Mouse (Mus musculus) heart, adult 8-10 months (tissue): ENCODE results near the gene Gm10401. TPM values are rescaled to one million over a fixed set of nuclear protein-coding genes. Genes with fewer than 3 reads are reported as not detected.
"Not testable (repeated sequence)": the region's sequence is repeated elsewhere in the genome, so short reads cannot be mapped to it uniquely, and the experiment has no call there.

Experiments
- DNase-seq: peaks from one replicate; pipeline ENCODE4 v3.0.0; 2022; ENCODE audit warnings: low spot score
- total RNA-seq, 4 experiments: library from RNA; stranded (reverse); gene quantifications; 2 replicates each; pipeline ENCODE4 v1.2.4; 2022

Gm10401 gene
- total RNA-seq, 4 experiments from 2014 or later, result not detected

DNA sequence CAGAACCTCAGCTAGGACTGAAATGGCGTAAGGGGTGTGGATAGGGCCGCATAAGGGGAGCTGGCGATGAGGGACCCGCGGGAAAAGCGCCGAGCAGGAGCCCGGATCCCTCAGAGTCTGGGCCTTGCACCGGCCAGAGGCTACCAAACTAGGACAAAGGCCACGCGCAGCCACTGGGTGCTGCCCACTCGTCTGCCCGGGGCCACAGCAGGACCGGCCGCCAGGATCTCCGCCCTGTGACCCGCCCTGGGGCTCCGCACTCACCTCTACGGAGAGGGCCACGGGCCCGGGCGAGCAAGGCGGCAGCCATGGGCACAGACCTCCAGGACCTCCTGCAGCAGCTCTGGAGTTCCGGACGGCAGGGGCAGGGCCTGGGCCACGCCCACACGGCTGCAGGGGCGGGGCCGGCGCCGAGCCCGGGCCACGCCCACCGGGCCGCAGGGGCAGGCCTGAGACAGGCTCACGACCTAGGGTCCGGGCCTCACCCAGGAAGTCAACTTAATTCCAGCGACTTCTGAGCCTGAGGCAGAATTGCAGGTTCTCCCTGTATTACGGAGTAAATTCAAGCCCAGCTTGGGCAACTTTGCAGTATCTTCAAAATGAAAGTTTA is 21.0 kb upstream of the Gm10401 start, which contains the start of gene Acads:
Gene Acads (minus strand): TSS at position 386 of the 610 bp plus-strand sequence.
- peak; percentile 83 for DNase-seq

DNA sequence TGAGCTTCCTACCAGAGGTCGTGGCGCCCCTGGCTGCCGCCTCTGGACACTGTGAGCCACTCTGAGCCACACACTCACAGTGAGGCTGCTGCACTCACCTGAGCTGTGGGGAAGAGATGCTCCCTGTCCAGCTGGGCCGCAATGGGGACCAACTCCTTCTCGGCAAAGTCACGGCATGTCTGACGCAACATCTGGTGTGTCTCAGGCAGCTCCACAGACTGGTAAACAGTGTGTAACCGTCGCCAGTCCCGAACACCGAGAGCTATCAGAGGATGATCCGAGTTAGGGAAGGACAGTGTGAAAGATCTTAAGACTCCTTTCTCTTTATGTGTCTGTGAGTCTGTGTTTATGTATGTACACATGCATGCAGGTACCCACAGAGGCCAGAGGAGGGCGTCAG is 19.4 kb upstream of the Gm10401 start:
- DNase-seq, result no peak

DNA sequence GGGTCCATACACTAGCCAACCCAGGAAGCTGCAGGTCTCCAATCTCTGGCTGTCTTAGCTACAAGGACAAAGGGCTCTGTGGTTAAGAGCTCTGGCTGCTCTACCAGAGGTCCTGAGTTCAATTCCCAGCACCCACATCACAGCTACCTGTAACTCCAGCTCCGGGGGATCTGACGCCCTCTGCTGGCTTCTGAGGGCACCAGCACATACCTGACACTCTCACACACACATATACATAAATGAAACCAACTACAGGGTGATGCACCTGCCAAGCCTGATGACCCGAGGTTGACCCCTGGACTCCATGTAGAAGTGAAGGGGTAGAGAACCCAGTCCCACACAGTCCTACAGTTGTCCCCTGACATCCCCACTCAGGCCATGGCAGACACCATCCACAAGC is 18.3 kb upstream of the Gm10401 start:
- DNase-seq, result no peak

DNA sequence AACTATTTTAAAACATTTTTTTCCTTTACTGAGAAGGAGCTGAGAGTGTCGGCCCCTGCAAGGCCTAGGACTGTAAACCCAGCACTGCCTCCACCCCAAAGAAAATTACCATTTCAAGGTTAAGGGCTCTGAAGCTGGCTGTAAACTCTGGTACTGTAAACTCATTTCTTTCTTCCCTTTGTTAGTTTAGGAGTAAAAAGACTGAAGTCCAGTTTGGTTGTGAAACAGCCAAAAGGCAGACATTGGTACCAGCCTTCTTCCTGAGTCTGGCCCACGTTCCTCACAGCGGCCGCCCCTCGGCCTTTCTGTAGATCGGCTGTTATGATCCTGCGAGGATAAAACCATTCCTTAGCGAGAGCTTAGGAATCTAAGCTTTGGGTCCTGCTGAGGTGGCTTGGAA is 16.4 kb upstream of the Gm10401 start:
- DNase-seq, result no peak

DNA sequence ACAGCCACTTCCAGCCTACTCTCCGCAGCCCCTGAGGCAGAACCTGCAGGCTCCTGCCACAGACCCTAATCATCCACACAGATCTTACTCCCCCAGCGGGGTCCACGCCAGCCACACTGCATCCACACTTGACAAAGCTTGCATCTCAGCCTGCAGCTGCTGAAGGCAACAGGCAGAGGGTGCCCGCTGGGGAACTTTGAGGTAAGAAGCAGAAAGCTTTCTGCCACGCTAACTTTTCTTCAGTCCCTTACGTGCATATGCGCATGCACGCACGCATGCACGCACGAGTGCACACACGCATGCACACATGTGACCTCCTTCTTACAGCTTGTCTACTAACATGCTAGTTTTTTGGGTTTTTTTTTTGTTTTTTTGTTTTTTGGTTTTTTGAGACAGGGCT is 15.1 kb upstream of the Gm10401 start:
- no peak for DNase-seq

DNA sequence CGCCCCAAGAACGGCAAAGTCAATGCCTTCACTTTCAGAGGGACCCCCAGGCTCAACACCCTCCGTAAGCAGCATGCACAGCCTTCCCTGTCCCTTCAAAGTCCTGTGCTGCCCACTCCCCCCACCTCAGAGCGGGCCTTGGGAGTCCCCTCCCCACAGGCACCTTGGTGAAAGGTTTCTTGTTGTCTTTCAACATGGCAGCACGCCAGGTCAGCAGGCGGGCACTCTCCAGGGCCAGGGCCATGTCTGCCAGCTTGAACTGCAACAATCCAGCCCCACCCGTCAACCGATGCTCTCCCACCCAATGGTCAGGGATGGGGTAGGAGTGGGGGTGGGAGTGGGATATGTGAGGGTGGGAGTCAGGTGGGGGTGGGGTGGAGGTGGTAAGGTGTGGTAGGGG is 13.1 kb upstream of the Gm10401 start:
- DNase-seq, result no peak

DNA sequence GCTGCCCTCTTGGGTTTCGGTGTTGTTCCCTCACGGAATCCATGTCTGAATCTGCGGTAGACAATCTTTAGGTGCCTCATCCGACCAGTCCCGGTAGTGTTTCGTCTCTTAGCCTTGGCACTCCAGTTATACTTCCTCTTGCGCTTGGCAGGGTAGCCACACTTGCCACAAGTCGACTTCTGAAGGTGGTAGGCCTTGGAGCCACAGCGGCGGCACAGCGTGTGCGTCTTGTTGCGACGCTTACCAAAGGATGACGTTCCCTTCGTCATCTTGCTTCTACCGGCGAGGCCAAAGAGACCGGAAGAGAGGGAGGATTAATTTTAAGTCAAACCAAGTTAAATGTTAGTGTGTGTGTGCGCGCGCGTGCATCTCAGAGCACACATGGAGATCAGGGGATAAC is 5.2 kb upstream of the Gm10401 start:
- DNase-seq, result not testable (repeated sequence)

DNA sequence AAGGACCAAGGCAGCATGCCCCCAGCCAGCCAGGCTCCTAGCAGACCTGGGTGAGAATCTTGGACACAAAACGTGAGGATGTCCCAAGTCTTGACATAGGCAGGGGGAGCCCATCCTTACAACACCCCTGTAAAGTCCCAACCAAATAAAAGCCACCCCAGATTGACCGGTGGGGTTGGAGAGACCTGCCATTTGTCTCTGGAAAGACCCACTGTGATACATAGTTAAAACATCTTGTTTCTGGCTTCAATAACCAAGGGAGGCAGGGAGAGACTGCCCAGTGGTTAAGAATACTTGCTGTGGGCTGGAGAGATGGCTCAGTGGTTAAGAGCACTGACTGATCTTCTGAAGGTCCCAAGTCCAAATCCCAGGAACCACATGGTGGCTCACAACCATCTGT is 4.1 kb upstream of the Gm10401 start:
- DNase-seq, result no peak

DNA sequence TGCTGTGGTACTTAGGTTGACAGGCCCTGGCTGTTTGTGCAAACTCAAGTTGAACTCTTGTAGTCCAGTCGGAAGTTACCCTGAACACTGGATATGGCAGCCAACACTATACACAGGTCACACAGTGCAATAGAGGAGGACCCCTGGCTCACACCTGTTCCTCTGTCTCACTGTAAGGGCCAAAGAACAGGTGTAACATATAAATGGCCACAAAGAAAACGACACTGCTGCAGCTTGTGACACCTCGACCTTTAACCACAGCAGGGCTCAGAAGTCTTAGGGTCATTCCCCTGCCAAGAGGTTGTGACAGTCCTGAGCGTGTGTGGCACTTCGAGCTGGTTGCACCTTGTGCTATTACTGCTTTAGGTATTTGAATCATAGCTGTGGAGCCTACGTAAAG is 2.4 kb upstream of the Gm10401 start:
- no peak for DNase-seq

DNA sequence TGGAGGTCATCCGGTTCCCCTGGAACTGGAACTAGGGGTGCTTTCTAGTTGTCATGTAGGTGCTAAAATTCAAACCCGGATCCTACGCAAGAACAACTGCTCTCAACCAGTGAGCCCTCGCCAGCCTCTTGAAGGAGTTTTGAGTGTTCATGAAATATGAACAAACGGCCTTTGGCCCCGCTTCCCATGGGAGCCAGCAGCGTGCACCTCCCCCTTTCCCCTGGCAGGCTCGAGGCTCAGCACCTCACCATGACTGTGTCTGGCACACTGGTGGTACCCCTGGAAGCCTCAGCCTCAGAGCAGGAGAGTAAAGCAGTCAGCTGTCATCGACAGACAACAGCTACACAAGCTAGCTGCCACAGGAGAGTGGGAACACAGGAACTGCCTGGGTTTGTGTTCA is 1.9 kb upstream of the Gm10401 start:
- DNase-seq, result no peak

DNA sequence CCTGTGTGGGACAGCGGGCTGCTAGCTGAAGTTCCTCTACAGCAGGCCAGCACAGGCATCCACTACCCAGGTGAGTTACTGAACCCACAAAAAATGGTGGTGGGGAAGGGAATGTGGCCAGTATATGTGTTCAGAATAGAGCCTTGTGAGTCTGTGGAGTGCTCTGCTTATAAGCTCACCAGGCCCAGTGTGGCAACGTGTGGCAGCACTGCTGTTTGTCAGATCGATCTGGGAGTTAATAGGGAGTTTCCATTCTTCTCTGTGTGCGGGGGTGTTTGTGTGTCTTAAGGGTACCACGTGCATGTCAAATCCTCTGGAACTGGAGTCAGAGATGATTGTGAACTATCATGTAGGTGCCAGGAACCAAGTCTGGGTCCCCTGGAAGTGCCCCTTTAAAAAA is 1.4 kb upstream of the Gm10401 start:
- no peak for DNase-seq

DNA sequence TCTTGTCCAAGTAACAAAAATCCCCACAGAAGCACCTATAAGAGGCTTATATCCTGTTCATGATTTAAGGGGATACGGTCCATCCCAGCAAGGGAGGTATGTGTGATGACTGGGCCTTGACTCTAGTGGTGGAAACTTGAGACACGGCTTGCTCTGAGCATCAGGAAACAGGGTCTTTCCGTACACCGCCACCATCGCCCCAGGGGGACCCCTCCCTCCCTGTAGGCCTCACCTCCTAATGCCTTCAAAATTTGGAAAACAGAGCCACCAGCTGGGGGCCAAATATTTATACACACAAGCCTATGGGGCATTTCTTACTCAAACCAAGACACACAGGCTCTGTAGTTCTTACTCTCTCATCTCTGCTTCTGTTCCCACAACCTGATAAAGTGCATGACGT is 6.3 kb downstream of the Gm10401 start:
- DNase-seq, result no peak

DNA sequence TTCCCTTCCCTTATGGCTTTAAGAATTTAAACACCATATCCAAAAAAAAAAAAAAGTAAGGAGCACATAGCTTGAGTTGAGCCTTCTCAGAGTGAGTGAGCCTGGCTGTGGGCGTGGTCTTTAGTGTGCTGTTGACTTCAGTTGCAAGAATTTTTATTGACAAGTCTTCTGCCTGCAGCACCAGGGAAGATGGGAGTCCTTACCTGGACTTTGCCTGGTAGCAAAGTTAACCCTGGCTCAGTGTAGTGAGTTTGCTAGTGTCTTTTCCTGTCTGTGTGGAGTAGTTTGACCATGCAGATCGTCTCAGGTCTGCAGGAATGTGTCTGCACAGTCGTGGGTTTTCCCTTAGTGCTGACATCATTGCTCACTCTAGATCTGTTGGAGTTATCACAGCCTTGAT is 7.1 kb downstream of the Gm10401 start:
- DNase-seq, result no peak

DNA sequence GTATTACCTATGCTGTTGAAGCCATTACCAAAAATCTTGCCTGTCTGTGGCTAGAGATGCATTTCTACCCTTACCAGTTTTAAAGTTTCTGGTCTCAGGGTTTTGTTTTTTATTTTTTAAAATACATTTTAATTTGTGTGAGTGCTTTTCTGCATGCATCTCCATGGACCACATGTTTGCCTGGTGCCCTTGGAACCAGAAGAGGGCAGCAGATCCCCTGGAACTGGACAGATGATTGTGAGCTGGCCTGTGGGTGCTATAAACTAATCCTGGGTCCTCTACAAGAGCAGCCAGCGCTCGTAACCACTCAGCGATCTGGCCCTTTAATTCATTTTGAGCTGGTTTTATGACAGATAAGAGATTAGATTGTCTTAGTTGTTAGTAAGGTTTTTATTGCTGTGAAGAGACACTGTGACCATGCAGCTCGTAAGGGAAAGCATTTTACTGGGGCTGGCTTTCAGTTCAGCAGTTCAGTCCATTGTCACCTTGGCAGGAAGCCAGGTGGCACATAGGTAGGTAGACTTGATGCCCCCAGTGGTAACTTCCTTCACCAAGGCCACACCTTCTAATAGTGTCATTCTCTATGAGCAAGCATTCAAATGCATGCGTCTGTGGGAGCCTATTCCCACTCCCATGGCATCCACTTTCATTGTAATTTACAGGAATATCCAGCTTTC is 8.4 kb downstream of the Gm10401 start:
- DNase-seq, result no peak

DNA sequence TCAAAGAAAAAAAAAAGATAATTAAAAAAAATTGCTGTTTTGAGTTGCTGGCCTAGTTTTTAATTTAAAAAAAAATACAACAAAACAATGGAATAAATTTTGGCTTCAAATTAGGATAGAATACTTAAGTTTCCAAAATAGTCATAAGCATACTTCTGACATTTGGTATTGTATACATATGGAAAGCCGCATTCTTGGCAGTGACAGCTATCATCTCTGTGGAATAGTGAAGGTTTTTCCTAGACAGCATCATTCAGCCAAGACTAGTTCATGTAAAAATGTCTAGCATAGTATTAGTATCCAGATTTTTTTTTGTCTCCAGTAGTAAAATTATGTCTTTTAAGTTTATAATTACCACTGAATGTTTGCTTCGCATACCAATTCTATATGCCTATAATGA is 12.4 kb downstream of the Gm10401 start:
- DNase-seq, result no peak

DNA sequence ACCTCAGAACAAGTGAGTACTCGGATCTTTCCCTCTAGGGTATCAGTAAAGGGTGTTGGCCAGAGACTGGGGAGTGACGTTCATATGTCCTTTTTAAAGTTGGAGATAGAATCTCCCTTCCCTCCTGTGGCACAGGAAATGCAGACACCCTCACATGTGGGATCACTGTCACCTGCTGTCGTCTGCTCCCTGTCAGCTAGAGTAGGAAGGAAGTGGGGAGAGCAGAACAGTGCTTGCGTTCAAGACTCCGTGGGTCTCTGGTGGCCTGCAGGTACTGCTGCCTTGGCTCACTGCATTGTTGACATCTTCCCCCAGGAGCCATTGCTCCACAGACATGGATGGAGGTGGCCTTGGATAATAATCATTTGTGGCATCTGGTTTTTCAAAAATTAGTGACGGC is 14.6 kb downstream of the Gm10401 start:
- DNase-seq, result no peak

DNA sequence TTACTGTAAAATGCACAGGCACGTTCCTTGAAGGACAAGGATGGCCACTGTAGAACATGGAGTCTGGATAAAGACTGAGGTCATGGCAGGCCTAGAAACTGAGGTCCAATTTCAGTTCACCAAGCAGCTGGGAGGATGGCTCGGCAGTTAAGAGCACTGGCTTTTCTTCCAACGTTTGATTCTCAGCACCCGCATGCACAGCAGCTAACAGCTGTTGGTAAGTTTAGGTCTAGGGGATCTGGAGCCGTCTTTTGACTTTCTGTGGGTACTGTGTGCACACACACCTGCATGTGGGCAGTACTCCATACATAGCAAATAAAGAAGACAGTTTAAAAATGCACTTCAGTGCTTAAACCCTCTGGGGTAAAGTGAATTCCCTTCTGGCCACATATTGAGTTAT is 16.5 kb downstream of the Gm10401 start:
- DNase-seq, result no peak

DNA sequence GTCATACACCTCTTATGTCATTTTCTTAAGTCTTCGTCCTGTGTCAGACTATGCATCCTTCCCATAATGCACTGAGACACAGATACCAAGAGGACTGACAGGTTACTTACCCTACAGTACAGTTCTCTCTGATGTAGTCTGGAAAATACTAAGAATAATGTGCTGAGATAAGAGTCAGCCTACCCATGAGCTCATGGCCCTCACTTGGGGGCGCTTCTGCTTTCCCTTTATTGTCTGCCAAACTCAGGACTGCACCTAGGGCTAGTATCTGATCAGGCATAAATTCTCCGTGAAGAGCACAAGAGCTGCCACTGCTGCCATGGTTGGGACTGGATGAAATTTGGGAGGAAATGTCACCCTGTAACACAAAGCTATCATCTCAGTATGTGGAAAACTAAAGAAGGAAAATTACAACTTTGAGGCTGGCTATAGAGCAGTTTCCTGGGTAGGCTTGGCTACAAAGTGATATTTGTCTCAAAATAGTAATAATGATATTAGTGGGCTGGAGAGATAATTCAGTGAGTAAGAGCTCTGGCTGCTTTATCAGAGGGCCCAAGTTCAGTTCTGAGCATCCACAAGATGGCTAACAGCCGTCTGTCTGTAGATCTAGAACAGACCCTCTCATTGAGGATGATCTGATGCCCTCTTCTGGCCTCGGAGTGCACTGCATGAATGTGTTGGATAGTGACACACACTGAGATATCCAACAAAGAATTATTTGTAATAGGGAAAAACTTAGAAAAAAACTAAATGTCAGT is 21.8 kb downstream of the Gm10401 start:
- peak; percentile 65 for DNase-seq

DNA sequence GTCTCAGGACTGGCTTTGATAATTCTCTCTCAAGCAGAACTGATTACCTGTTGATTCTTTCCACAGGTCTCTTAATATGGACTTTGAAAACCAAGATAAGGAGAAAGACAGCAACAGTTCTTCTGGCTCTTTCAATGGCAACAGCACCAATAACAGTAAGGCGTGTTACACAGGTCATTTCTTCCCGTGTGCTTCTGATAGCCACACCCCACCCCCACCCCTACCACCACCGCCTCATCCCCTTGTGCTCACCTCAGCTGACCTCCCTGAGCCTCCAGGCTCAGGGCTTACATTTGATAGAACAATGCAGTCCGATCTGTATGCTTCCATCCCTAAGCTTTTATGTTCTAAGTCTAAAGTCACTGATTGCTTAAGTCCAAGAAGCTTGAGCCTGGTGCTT is 23.3 kb downstream of the Gm10401 start:
- no peak for DNase-seq

DNA sequence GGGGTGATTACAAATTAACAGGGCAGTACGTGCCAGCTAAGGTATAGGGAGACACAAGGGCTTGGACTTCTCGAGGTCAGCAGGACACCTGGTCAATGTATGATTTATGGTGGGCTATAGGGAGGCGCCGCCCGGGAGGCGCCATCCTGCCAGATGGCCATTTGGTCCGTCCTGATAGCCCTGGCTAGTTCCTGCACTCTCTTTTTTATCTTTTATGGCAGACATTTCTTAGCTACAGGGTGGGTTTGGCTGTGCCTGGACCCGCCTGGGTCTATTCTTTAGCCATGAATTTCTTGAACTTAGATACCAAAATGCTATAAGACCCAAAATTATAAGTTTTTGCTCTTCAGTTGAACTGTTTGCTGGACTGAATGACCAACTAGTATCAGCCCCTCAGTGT is 24.8 kb downstream of the Gm10401 start:
- DNase-seq, result not testable (repeated sequence)

DNA sequence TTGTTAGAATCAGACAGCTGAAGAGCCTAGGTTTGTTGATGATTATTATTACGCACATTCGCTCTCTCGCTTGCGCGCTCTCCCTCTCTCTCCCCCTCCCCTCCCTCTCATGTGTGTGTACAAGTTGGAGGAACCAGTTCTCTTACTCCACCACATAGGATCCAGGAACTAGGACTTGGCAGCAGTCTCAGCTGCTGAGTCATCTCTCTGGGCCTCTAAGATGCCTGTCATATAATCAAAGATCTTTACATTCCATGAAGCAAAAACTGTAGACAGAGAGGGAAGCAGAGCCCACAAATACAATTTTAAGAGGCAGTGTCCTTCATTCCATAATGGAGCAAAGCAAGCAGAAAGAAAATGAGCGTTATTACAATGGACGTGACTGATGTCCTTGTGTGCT is 26.0 kb downstream of the Gm10401 start:
- peak; percentile 35 for DNase-seq

DNA sequence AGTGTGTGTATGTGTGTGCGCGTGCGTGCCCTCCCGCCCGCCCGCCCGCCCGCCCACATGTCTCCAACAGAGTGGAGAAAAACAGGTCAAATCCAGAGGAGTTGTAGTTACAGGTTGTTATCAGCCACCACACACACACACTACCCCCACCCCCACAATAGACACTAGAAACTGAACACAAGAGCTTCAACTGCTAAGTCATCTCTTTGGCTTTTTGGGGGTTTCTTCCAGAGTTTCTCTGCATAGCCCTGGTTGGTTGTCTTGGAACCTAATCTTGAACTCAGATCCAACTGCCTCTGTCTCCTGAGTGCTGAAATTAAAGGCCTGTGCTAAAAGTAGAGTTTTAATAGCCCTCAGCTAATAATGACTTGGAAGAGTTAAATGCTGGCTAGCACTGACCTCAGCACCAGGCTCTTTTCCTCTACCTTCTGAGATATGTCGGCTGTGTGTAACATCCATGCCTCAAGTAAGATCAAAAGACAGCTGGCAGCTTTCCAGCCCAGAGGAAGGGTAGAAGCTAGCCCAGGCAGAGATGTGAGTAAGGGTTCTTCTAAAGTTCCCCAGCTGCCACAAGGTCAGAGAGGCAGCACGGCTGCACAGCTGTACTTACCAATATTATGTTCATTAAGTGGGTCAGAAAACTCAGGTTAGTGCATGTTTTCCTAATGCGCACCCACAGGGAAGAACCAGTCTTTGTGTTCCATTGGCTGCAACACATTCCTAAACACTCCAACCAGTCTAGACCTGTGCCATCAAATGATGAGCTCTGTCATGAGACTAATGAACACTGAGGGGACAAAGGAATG is 26.8 kb downstream of the Gm10401 start:
- DNase-seq, result no peak
